Mouse (Mus musculus): ENCODE data around the gene Acsbg2. TPM values are rescaled to one million over a fixed set of nuclear protein-coding genes. Genes with fewer than 3 reads are reported as not detected.

Acsbg2 gene
- polyA plus RNA-seq, 1 experiment from 2014 or later, result not detected

GRCm38 (mm10) chr17:56819694-56820111 lies 54.5 kb downstream of the Acsbg2 start:
- peak; percentile 50 for ATAC-seq (replicated peaks; ENCODE audit: insufficient number of reproducible peaks, insufficient read depth, low FRiP score, low read depth)
- WGBS, result 59% methylated on average over 8 of the region's 8 CpGs
- H3K27ac ChIP-seq, result peak overlapping the region; percentile 55

DNA sequence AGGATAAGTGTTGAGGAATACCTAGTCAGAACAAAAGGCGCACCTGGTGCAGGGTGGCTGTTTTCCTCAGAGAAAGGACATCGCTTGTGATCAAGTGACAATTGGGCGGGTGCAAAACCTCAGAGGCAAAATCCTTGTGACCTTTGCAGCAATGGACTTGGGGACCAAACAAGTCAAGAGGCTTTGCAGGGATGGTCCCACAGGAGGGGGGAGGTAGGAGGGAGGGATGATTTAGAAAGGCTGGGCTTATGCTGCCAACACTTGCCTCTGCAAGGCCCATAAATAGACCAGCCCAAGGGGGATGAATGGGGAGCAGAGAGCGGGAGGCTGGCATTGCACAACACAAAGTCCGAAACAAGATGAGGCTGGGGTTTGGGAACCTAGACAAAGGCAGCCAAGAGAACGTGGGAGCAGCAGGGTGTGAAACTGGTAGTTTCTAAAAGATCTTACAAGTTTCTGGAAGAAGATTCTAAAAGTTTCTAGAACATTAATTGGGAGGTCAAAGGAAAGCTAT lies 55.2 kb downstream of the Acsbg2 start:
- peaks cover 20% of the 10 kb centered on the region for H3K4me1 ChIP-seq (replicated peaks)
- H3K36me3 ChIP-seq, result no peaks in the 10 kb centered on the region
- no peaks in the 10 kb centered on the region for H3K9me3 ChIP-seq (replicated peaks)
- H3K27ac ChIP-seq, result peak overlapping the region; percentile 55
- no peak for ATAC-seq (replicated peaks; ENCODE audit: insufficient number of reproducible peaks, insufficient read depth, low FRiP score, low read depth)
- H3K4me2 ChIP-seq, result no peak overlapping the region
- H3K4me3 ChIP-seq, result no peak overlapping the region
- 57% methylated on average over 6 of the region's 6 CpGs for WGBS
- H3K27me3 ChIP-seq, result no peaks in the 10 kb centered on the region
- no peak overlapping the region for H3K9ac ChIP-seq

More at GRCm38 (mm10) chr17:56819694-56820111, 54.5 kb downstream of the Acsbg2 start:
- Histone ChIP-seq H3K36me3 (no peaks in the 10 kb centered on the region), H3K4me1 (replicated peaks) (peaks cover 15% of the 10 kb centered on the region), H3K4me3 (no peak overlapping the region), H3K9me3 (replicated peaks) (no peaks in the 10 kb centered on the region), H3K4me2 (no peak overlapping the region), H3K9ac (no peak overlapping the region), H3K27me3 (no peaks in the 10 kb centered on the region)

DNA sequence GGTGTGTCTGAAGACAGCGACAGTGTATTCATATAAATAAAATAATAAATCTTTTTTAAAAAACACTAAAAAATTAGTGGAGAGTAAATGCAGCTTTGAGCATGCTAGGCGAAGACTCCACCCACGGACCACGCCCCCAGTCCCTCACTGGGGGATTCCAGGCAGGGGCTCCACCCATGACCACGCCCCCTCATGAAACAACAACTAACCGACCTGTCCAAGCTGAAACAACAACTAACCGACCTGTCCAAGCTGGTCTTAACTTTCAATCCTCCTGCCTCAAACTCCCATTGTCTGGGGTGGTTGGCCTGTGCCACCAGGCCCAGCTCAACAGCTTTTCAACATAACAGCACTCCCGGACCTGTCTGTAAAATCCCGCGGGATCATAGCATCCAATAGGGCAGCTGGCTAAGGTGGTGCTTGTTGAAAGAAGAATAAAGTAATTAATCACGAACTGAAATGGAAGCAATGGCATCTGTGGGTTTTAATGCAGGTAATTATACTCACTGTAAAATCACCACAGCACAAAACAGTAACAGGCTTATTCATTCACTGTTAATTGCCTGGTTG lies 56.1 kb downstream of the Acsbg2 start:
- Histone ChIP-seq H3K9ac (no peak overlapping the region), H3K27ac (no peak overlapping the region), H3K4me2 (no peak overlapping the region), H3K4me3 (no peak overlapping the region), H3K4me1 (replicated peaks) (peaks cover 25% of the 10 kb centered on the region), H3K36me3 (no peaks in the 10 kb centered on the region), H3K27me3 (no peaks in the 10 kb centered on the region), H3K9me3 (replicated peaks) (no peaks in the 10 kb centered on the region)
- WGBS, result 40% methylated on average over 11 of the region's 11 CpGs
- no peak for ATAC-seq (replicated peaks; ENCODE audit: insufficient number of reproducible peaks, insufficient read depth, low FRiP score, low read depth)

DNA sequence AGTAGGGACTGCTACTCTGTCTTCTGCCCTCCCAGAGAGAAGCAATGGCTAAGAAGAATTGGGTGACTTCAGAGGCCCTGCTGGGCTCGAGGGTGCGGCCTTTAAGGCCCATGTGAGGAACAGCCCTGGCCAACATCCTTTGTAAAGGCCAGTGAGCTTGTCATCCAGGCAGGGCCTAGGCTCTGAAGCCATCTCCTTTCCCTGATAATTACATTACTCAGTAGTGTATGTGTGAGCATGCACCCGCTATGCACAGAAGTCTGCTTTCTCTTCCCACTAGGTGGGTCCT lies 59.2 kb downstream of the Acsbg2 start:
- Histone ChIP-seq H3K4me1 (replicated peaks) (peaks cover 41% of the 10 kb centered on the region), H3K4me3 (no peak overlapping the region), H3K9me3 (replicated peaks) (no peaks in the 10 kb centered on the region), H3K27me3 (no peaks in the 10 kb centered on the region), H3K27ac (peak overlapping the region; percentile 31; the same call in 1 of the 2 replicates), H3K9ac (no peak overlapping the region), H3K4me2 (no peak overlapping the region), H3K36me3 (no peaks in the 10 kb centered on the region)
- 73% methylated on average over 3 of the region's 3 CpGs for WGBS
- ATAC-seq (replicated peaks; ENCODE audit: insufficient number of reproducible peaks, insufficient read depth, low FRiP score, low read depth), result no peak

- 14% methylated on average over 24 of the region's 24 CpGs for WGBS
- H3K4me2 ChIP-seq, result no peak overlapping the region
- H3K36me3 ChIP-seq, result no peaks in the 10 kb centered on the region
- no peaks in the 10 kb centered on the region for H3K27me3 ChIP-seq
- H3K4me1 ChIP-seq (replicated peaks), result peaks cover 42% of the 10 kb centered on the region
- peak overlapping the region; percentile 31; the same call in 1 of the 2 replicates for H3K27ac ChIP-seq
- no peaks in the 10 kb centered on the region for H3K9me3 ChIP-seq (replicated peaks)
- no peak overlapping the region for H3K4me3 ChIP-seq
- peak; percentile 58; the same call in 1 of the 2 replicates for ATAC-seq (replicated peaks; ENCODE audit: insufficient number of reproducible peaks, insufficient read depth, low FRiP score, low read depth)
- H3K9ac ChIP-seq, result no peak overlapping the region
Observed at GRCm38 (mm10) chr17:56814316-56815056, 59.8 kb downstream of the Acsbg2 start.

GRCm38 (mm10) chr17:56810245-56810644 lies 64.0 kb downstream of the Acsbg2 start:
- no peaks in the 10 kb centered on the region for H3K36me3 ChIP-seq
- 6% methylated on average over 3 of the region's 3 CpGs for WGBS
- H3K27ac ChIP-seq, result peak overlapping the region; percentile 95
- H3K27me3 ChIP-seq, result no peaks in the 10 kb centered on the region
- H3K4me1 ChIP-seq (replicated peaks), result peaks cover 40% of the 10 kb centered on the region
- no peak overlapping the region for H3K9ac ChIP-seq
- H3K4me2 ChIP-seq, result no peak overlapping the region
- ATAC-seq (replicated peaks; ENCODE audit: insufficient number of reproducible peaks, insufficient read depth, low FRiP score, low read depth), result peak; percentile 81
- no peak overlapping the region for H3K4me3 ChIP-seq
- no peaks in the 10 kb centered on the region for H3K9me3 ChIP-seq (replicated peaks)

GRCm38 (mm10) chr17:56808518-56808917 lies 65.7 kb downstream of the Acsbg2 start:
- no peak overlapping the region for H3K4me2 ChIP-seq
- ATAC-seq (replicated peaks; ENCODE audit: insufficient number of reproducible peaks, insufficient read depth, low FRiP score, low read depth), result peak; percentile 63
- no peaks in the 10 kb centered on the region for H3K9me3 ChIP-seq (replicated peaks)
- no peak overlapping the region for H3K27ac ChIP-seq
- WGBS, result 7% methylated on average over 9 of the region's 9 CpGs
- H3K36me3 ChIP-seq, result no peaks in the 10 kb centered on the region
- no peak overlapping the region for H3K9ac ChIP-seq
- H3K4me3 ChIP-seq, result no peak overlapping the region
- H3K27me3 ChIP-seq, result no peaks in the 10 kb centered on the region
- peaks cover 25% of the 10 kb centered on the region for H3K4me1 ChIP-seq (replicated peaks)

GRCm38 (mm10) chr17:56805784-56806183 lies 68.5 kb downstream of the Acsbg2 start:
- no peak for ATAC-seq (replicated peaks; ENCODE audit: insufficient number of reproducible peaks, insufficient read depth, low FRiP score, low read depth)
- no peaks in the 10 kb centered on the region for H3K27me3 ChIP-seq
- H3K4me1 ChIP-seq (replicated peaks), result peaks cover 16% of the 10 kb centered on the region
- no peak overlapping the region for H3K27ac ChIP-seq
- 78% methylated on average over 1 of the region's 1 CpGs for WGBS
- H3K4me2 ChIP-seq, result no peak overlapping the region
- H3K4me3 ChIP-seq, result no peak overlapping the region
- H3K36me3 ChIP-seq, result peaks cover 5% of the 10 kb centered on the region; the same call in 1 of the 2 replicates
- no peak overlapping the region for H3K9ac ChIP-seq
- no peaks in the 10 kb centered on the region for H3K9me3 ChIP-seq (replicated peaks)

GRCm38 (mm10) chr17:56804952-56805351 lies 69.3 kb downstream of the Acsbg2 start:
- Histone ChIP-seq H3K9ac (no peak overlapping the region), H3K4me1 (replicated peaks) (peaks cover 8% of the 10 kb centered on the region)
- 69% methylated on average over 5 of the region's 5 CpGs for WGBS

DNA sequence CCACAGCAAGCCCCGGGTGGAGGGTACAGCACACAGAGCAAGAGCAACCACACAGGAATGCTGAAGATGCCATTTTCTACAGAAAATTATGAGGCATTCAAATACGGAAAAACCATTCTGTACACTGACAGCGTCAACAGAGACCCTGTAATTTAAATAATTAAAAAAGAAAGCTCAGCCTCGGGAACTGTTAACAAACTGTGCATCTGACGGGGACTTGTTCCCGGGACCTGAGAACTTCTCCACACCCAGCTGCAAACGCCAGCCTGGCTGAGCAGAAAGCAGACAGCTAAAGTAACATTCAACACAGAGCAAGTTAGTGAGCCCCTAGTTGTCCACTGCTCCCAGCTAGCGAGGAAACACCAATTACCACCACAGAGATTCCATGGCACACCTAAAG lies 72.2 kb downstream of the Acsbg2 start:
- H3K4me2 ChIP-seq, result no peak overlapping the region
- H3K9me3 ChIP-seq (replicated peaks), result no peaks in the 10 kb centered on the region
- no peaks in the 10 kb centered on the region for H3K4me1 ChIP-seq (replicated peaks)
- WGBS, result 73% methylated on average over 8 of the region's 8 CpGs
- ATAC-seq (replicated peaks; ENCODE audit: insufficient number of reproducible peaks, insufficient read depth, low FRiP score, low read depth), result no peak
- peaks cover 5% of the 10 kb centered on the region; the same call in 1 of the 2 replicates for H3K36me3 ChIP-seq
- no peak overlapping the region for H3K9ac ChIP-seq
- H3K27me3 ChIP-seq, result no peaks in the 10 kb centered on the region
- no peak overlapping the region for H3K4me3 ChIP-seq
- no peak overlapping the region for H3K27ac ChIP-seq

More at GRCm38 (mm10) chr17:56804952-56805351, 69.3 kb downstream of the Acsbg2 start:
- Histone ChIP-seq H3K27ac (no peak overlapping the region), H3K36me3 (peaks cover 5% of the 10 kb centered on the region; the same call in 1 of the 2 replicates), H3K9me3 (replicated peaks) (no peaks in the 10 kb centered on the region), H3K4me2 (no peak overlapping the region), H3K4me3 (no peak overlapping the region), H3K27me3 (no peaks in the 10 kb centered on the region)
- no peak for ATAC-seq (replicated peaks; ENCODE audit: insufficient number of reproducible peaks, insufficient read depth, low FRiP score, low read depth)

GRCm38 (mm10) chr17:56799276-56799675 lies 75.0 kb downstream of the Acsbg2 start:
- no peak for ATAC-seq (replicated peaks; ENCODE audit: insufficient number of reproducible peaks, insufficient read depth, low FRiP score, low read depth)
- Histone ChIP-seq H3K4me2 (no peak overlapping the region), H3K27me3 (no peaks in the 10 kb centered on the region), H3K27ac (no peak overlapping the region), H3K4me3 (no peak overlapping the region), H3K4me1 (replicated peaks) (no peaks in the 10 kb centered on the region), H3K9me3 (replicated peaks) (no peaks in the 10 kb centered on the region), H3K9ac (no peak overlapping the region), H3K36me3 (peaks cover 5% of the 10 kb centered on the region; the same call in 1 of the 2 replicates)
- 81% methylated on average over 3 of the region's 3 CpGs for WGBS

Data from heart, embryonic 15.5 days (tissue).